Mouse (Mus musculus) CH12.LX (cell line): ENCODE results near the gene Amigo1. TPM values are rescaled to one million over a fixed set of nuclear protein-coding genes. Genes with fewer than 3 reads are reported as not detected.

Experiments used
- DNase-seq: peaks from one replicate; pipeline ENCODE4 v3.0.0-alpha.2; 2013; ENCODE audit errors: extremely low read depth
- H3K27ac ChIP-seq: 2 replicates; pipeline ENCODE4 v1.5.1; 2012; ENCODE audit warnings: low read depth, mild to moderate bottlenecking, control low read depth, moderate library complexity; ENCODE audit not compliant: insufficient read depth
- H3K27me3 ChIP-seq: replicated peaks from 2 replicates; pipeline ENCODE3; 2012; ENCODE audit warnings: inconsistent platforms
- H3K36me3 ChIP-seq, 2 experiments: replicated peaks in 1 of 2; 2 replicates each; pipeline versions ENCODE3 to v1.6.1; 2012; ENCODE audit warnings: inconsistent platforms in 1 of 2, low read length in 1 of 2, mild to moderate bottlenecking in 1 of 2, mixed read lengths in 1 of 2, moderate library complexity in 1 of 2; ENCODE audit not compliant: control insufficient read depth in 1 of 2, insufficient read depth in 1 of 2
- H3K4me1 ChIP-seq, 2 experiments: 2 replicates each; pipeline ENCODE4 v1.6.1; 2012; ENCODE audit warnings: inconsistent platforms in 1 of 2, moderate library complexity in 1 of 2; ENCODE audit not compliant: insufficient read depth in 2 of 2, control insufficient read depth in 1 of 2
- H3K4me2 ChIP-seq: 2 replicates; pipeline ENCODE4 v1.6.1; 2012; ENCODE audit warnings: low read depth, mild to moderate bottlenecking, control low read depth; ENCODE audit not compliant: poor library complexity, insufficient read depth, severe bottlenecking
- H3K4me3 ChIP-seq, 3 experiments: fragments of 150-350 bp in 1 of 3; sonication (generic) in 1 of 3; replicated peaks in 1 of 3; 2 replicates each; pipeline versions ENCODE3 to v1.5.1; 2011 to 2012; ENCODE audit warnings: low read depth in 2 of 3, low read length in 2 of 3, mild to moderate bottlenecking in 2 of 3, moderate library complexity in 2 of 3, control low read depth in 1 of 3, improper control_type of control experiment in 1 of 3, inconsistent platforms in 1 of 3, mixed read lengths in 1 of 3; ENCODE audit not compliant: poor library complexity in 1 of 3
- H3K79me2 ChIP-seq: replicated peaks from 2 replicates; pipeline ENCODE4 v1.6.1; 2012; ENCODE audit warnings: mild to moderate bottlenecking, moderate library complexity; ENCODE audit not compliant: control insufficient read depth, poor library complexity, insufficient read depth, severe bottlenecking; ENCODE audit errors: extremely low read depth
- H3K9ac ChIP-seq: 2 replicates; pipeline ENCODE4 v1.6.1; 2012; ENCODE audit warnings: low read depth, mild to moderate bottlenecking, control low read depth, moderate library complexity; ENCODE audit not compliant: insufficient read depth
- H3K9me3 ChIP-seq: replicated peaks from 2 replicates; pipeline ENCODE3; 2012; ENCODE audit warnings: low read length, inconsistent platforms, mixed read lengths
- BHLHE40 ChIP-seq: IDR thresholded peaks from 2 replicates; pipeline ENCODE4 v1.6.1; 2011; ENCODE audit warnings: mild to moderate bottlenecking, low read depth, low read length, improper control_type of control experiment
- CHD2 ChIP-seq: IDR thresholded peaks from 2 replicates; pipeline ENCODE4 v1.6.1; 2011; ENCODE audit warnings: low read length, improper control_type of control experiment
- GABPA ChIP-seq: IDR thresholded peaks from 2 replicates; pipeline ENCODE4 v1.6.1; 2012; ENCODE audit warnings: low read depth, low read length, improper control_type of control experiment, inconsistent platforms; ENCODE audit not compliant: insufficient replicate concordance
- KAT2A ChIP-seq: IDR thresholded peaks from 2 replicates; pipeline ENCODE4 v1.6.1; 2012; ENCODE audit warnings: low read length, improper control_type of control experiment, inconsistent platforms; ENCODE audit not compliant: insufficient replicate concordance
- MAFK ChIP-seq: IDR thresholded peaks from 2 replicates; pipeline ENCODE4 v1.6.1; 2011; ENCODE audit warnings: low read length, improper control_type of control experiment; ENCODE audit not compliant: insufficient replicate concordance
- MAX ChIP-seq: IDR thresholded peaks from 2 replicates; pipeline ENCODE4 v1.6.1; 2011; ENCODE audit warnings: low read length, improper control_type of control experiment
- MEF2A ChIP-seq: IDR thresholded peaks from 2 replicates; pipeline ENCODE4 v1.6.1; 2014; ENCODE audit warnings: low read depth, mild to moderate bottlenecking, inconsistent platforms, low read length, improper control_type of control experiment, borderline replicate concordance
- MXI1 ChIP-seq: IDR thresholded peaks from 2 replicates; pipeline ENCODE4 v1.6.1; 2011; ENCODE audit warnings: mild to moderate bottlenecking, low read depth, low read length, improper control_type of control experiment
- MYC ChIP-seq: IDR thresholded peaks from 2 replicates; pipeline ENCODE4 v1.6.1; 2011; ENCODE audit warnings: low read depth, mild to moderate bottlenecking, improper control_type of control experiment, low read length
- NRF1 ChIP-seq: IDR thresholded peaks from 2 replicates; pipeline ENCODE4 v1.6.1; 2014; ENCODE audit warnings: low read depth, mild to moderate bottlenecking, inconsistent platforms, low read length, improper control_type of control experiment, moderate library complexity
- RCOR1 ChIP-seq: conservative IDR thresholded peaks from 2 replicates; pipeline ENCODE4 v1.6.1; 2012; ENCODE audit warnings: low read depth, mild to moderate bottlenecking, inconsistent platforms, low read length, improper control_type of control experiment
- SIN3A ChIP-seq: IDR thresholded peaks from 2 replicates; pipeline ENCODE4 v1.6.1; 2012; ENCODE audit warnings: low read length, improper control_type of control experiment, inconsistent platforms
- SMC3 ChIP-seq: IDR thresholded peaks from 2 replicates; pipeline ENCODE4 v1.6.1; 2011; ENCODE audit warnings: low read depth, low read length, improper control_type of control experiment
- TBP ChIP-seq: conservative IDR thresholded peaks from 2 replicates; pipeline ENCODE4 v1.6.1; 2011; ENCODE audit warnings: low read depth, low read length, improper control_type of control experiment
- ZC3H11A ChIP-seq: IDR thresholded peaks from 2 replicates; pipeline ENCODE4 v1.6.1; 2012; ENCODE audit warnings: low read depth, mild to moderate bottlenecking, inconsistent platforms, low read length, improper control_type of control experiment
- ZKSCAN1 ChIP-seq: IDR thresholded peaks from 2 replicates; pipeline ENCODE4 v1.6.1; 2012; ENCODE audit warnings: low read depth, inconsistent platforms, low read length, improper control_type of control experiment, borderline replicate concordance
- ZNF384 ChIP-seq: IDR thresholded peaks from 2 replicates; pipeline ENCODE4 v1.6.1; 2012; ENCODE audit warnings: low read depth, low read length, improper control_type of control experiment, inconsistent platforms
- dilution Hi-C: fragments of 300-500 bp; cut with MboI; formaldehyde crosslinking; loops from 2 replicates; pipeline ENCODE4 v1.14.3; 2020; ENCODE audit warnings: low sequenced_read_pairs; ENCODE audit not compliant: extremely low pct_unique_long_range_greater_than_20kb, extremely low pct_ligation_motif_present
- in situ Hi-C: fragments of 300-500 bp; cut with MboI; formaldehyde crosslinking; loops from 3 replicates; pipeline ENCODE4 v1.14.3; 2019; ENCODE audit warnings: low sequenced_read_pairs, low pct_ligation_motif_present, low pct_unique_long_range_greater_than_20kb, mixed read lengths
- polyA plus RNA-seq: library from polyadenylated mRNA; unstranded; fragments of >175 nt; gene quantifications from 2 replicates; pipeline ENCODE4 v1.2.1, GENCODE M21; 2012; ENCODE audit warnings: low read depth; ENCODE audit not compliant: insufficient read length
- total RNA-seq, 2 experiments: library from RNA; depleted of rRNA; stranded (reverse); fragments of 300-350 nt in 1 of 2; fragments of >200 nt in 1 of 2; gene quantifications; 2 replicates each; pipeline ENCODE4 v1.2.3; 2012 to 2014

Gene Amigo1
- 0.59 and 0.76 TPM in 2 replicates for total RNA-seq (2012; rRNA removed)
- total RNA-seq (2014; rRNA removed) = 0.07 and 0.21 TPM in 2 replicates
- polyA plus RNA-seq = 0.12 TPM in 1 of 2 replicates, not detected in the other

GRCm38 (mm10) chr3:108186098-108187047 is at the start of gene Amigo1:
Gene Amigo1 (plus strand): TSS chr3:108186335.
- no peak for DNase-seq
- Histone ChIP-seq H3K27ac (no peak within 1 kb of the TSS), H3K4me3 (peak within 1 kb of the TSS; percentile 38 to 89 (median 45)), H3K4me1 (peaks cover 7 to 15% of the 10 kb centered on the region in 2 experiments), H3K4me2 (peak within 1 kb of the TSS; percentile 89), H3K27me3 (peaks cover 45% of the 10 kb centered on the region), H3K36me3 (no peaks in the 10 kb centered on the region), H3K9me3 (no peaks in the 10 kb centered on the region), H3K9ac (peak within 1 kb of the TSS; percentile 50; the same call in 1 of the 2 replicates), H3K79me2 (no peaks in the 10 kb centered on the region)
- dilution Hi-C loops (no loop called here), in situ Hi-C loops (no loop called here)
- TF ChIP-seq CHD2 (no peak), NRF1 (peak; percentile 70), BHLHE40 (peak; percentile 70; the same call in 1 of the 2 replicates), MXI1 (peak; percentile 71)

- TF ChIP-seq RCOR1 = no peak
- TF ChIP-seq ZNF384 = no peak
- TF ChIP-seq SMC3 = no peak
- TF ChIP-seq KAT2A = no peak
- TF ChIP-seq ZKSCAN1 = no peak
- no peak for TF ChIP-seq TBP
- no peak for TF ChIP-seq BHLHE40
- no peak for TF ChIP-seq MAX
- no peak for TF ChIP-seq GABPA
- TF ChIP-seq MAFK = no peak
- TF ChIP-seq MYC = no peak
- no peak for TF ChIP-seq MEF2A
- no peak for TF ChIP-seq SIN3A
- no peak for TF ChIP-seq ZC3H11A
- H3K4me3 ChIP-seq = no peak overlapping the region
- dilution Hi-C loops = no loop called here
- H3K36me3 ChIP-seq = peaks cover 8 to 58% of the 10 kb centered on the region in 2 experiments
- no peaks in the 10 kb centered on the region for H3K27me3 ChIP-seq
- in situ Hi-C loops = no loop called here
- no peak overlapping the region for H3K4me2 ChIP-seq
- H3K9me3 ChIP-seq = no peaks in the 10 kb centered on the region
- H3K79me2 ChIP-seq = peaks cover 52% of the 10 kb centered on the region
- DNase-seq = no peak
- H3K27ac ChIP-seq = no peak overlapping the region
- H3K9ac ChIP-seq = no peak overlapping the region
- H3K4me1 ChIP-seq = peaks cover 0 to 26% of the 10 kb centered on the region in 2 experiments; a peak in 3 of 4 replicates
Measured at GRCm38 (mm10) chr3:108139113-108139512, 47.0 kb upstream of the Amigo1 start.
